Comparison of ENCODE assay signal across 9 mouse cellular contexts in the genomic region with DNA sequence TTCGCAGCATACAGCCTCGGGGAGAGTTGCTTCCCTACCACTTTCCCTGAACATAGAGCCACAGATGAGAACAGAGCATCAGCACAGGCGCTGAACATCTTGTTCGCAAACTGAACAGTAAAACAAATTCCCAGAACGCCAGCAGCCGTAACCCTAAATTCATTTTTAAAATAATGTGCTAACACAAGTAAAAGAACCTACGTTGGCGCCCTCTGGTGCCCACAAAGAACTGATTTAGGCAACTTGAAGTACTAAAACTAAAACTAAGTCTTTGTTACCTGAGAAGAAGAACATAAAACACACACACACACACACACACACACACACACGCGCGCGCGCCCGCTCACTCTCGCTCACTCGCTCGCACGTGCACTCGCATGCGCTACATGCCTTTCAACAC.
A peak's percentile ranks its signal among the peaks of the same experiment; 100 is the strongest.
DNase-seq lines count a peak whose midpoint lies in the region; ATAC-seq lines count a peak whose summit lies in the region.
"Had no signal": no experiment of that assay in that cellular context is flagged by ENCODE, and none has a peak within 500 bp of the region (broad histone marks: within the 10 kb centered on the region; RNA-seq: fewer than 3 reads in every experiment).

No protein-coding gene starts in this region.

- no peak overlapping the region for H3K4me3 ChIP-seq in liver, embryonic 11.5 days (ENCODE audit: low read depth, low read length)
- H3K4me3 ChIP-seq in forebrain, embryonic 16.5 days (replicated peaks; ENCODE audit: low read length) = no peak overlapping the region
- H3K4me3 ChIP-seq: limb, embryonic 13.5 days had no signal

- H3K27ac ChIP-seq in liver, embryonic 11.5 days (ENCODE audit: low read depth, low read length) = no peak overlapping the region
- no peak overlapping the region for H3K27ac ChIP-seq in forebrain, embryonic 16.5 days (ENCODE audit: low read length)
- H3K27ac ChIP-seq: limb, embryonic 13.5 days had no signal

- ATAC-seq in liver, embryonic 11.5 days (replicated peaks; ENCODE audit: low FRiP score) = no peak
- ATAC-seq in erythroid progenitor cell, adult 5-6 weeks (replicated peaks; ENCODE audit: low FRiP score, poor library complexity, severe bottlenecking) = no peak
- ATAC-seq in forebrain, embryonic 16.5 days = no peak

- H3K4me1 ChIP-seq in liver, embryonic 11.5 days (replicated peaks; ENCODE audit: control insufficient read depth, insufficient read depth, low read length) = no peaks in the 10 kb centered on the region
- H3K4me1 ChIP-seq in forebrain, embryonic 16.5 days (replicated peaks; ENCODE audit: control insufficient read depth, insufficient read depth, low read length) = no peaks in the 10 kb centered on the region
- H3K4me1 ChIP-seq: limb, embryonic 13.5 days had no signal

- no peak overlapping the region for H3K4me2 ChIP-seq in liver, embryonic 11.5 days
- H3K4me2 ChIP-seq in forebrain, embryonic 16.5 days (ENCODE audit: low read length) = no peak overlapping the region
- H3K4me2 ChIP-seq: limb, embryonic 13.5 days had no signal

- no peaks in the 10 kb centered on the region for H3K36me3 ChIP-seq in liver, embryonic 11.5 days (ENCODE audit: control insufficient read depth, insufficient read depth, low read length)
- H3K36me3 ChIP-seq in forebrain, embryonic 16.5 days (ENCODE audit: control insufficient read depth, insufficient read depth) = no peaks in the 10 kb centered on the region
- H3K36me3 ChIP-seq: limb, embryonic 13.5 days had no signal

- no peak overlapping the region for H3K9ac ChIP-seq in liver, embryonic 11.5 days (ENCODE audit: low read depth, low read length)
- H3K9ac ChIP-seq in forebrain, embryonic 16.5 days (replicated peaks; ENCODE audit: low read depth, low read length) = no peak overlapping the region
- H3K9ac ChIP-seq: limb, embryonic 13.5 days had no signal

- H3K9me3 ChIP-seq in liver, embryonic 11.5 days (ENCODE audit: control insufficient read depth, low read length) = no peaks in the 10 kb centered on the region
- no peaks in the 10 kb centered on the region for H3K9me3 ChIP-seq in forebrain, embryonic 16.5 days (ENCODE audit: control insufficient read depth, low read length)
- H3K9me3 ChIP-seq: limb, embryonic 13.5 days had no signal

- peak; percentile 9 for DNase-seq in liver
- no peak for DNase-seq in liver, embryonic 11.5 days (ENCODE audit: low spot score)
- DNase-seq in adrenal gland, adult 18-20 months (ENCODE audit: low spot score in 2 of 2) = peak; percentile 32 to 44
- peak; percentile 16 for DNase-seq in embryo, embryonic 11.5 days (ENCODE audit: low read depth, low spot score)
- DNase-seq in layer of hippocampus, postnatal 14 days (ENCODE audit: low spot score in 2 of 2) = peak; percentile 52 to 81
- DNase-seq in retina, embryonic 14.5 days (ENCODE audit: low spot score) = peak; percentile 27

- WGBS in liver, embryonic 11.5 days = 72% methylated on average over 20 of the region's 20 CpGs
- 79% methylated on average over 20 of the region's 20 CpGs for WGBS in forebrain, embryonic 16.5 days

- no peaks in the 10 kb centered on the region for H3K27me3 ChIP-seq in liver, embryonic 11.5 days (replicated peaks; ENCODE audit: control insufficient read depth, insufficient read depth, low read length)
- H3K27me3 ChIP-seq in forebrain, embryonic 16.5 days (replicated peaks; ENCODE audit: control insufficient read depth, insufficient read depth, low read length) = no peaks in the 10 kb centered on the region
- H3K27me3 ChIP-seq: limb, embryonic 13.5 days had no signal
